Mouse (Mus musculus): ENCODE results near the gene Rmdn2.

The Rmdn2 gene

DNA sequence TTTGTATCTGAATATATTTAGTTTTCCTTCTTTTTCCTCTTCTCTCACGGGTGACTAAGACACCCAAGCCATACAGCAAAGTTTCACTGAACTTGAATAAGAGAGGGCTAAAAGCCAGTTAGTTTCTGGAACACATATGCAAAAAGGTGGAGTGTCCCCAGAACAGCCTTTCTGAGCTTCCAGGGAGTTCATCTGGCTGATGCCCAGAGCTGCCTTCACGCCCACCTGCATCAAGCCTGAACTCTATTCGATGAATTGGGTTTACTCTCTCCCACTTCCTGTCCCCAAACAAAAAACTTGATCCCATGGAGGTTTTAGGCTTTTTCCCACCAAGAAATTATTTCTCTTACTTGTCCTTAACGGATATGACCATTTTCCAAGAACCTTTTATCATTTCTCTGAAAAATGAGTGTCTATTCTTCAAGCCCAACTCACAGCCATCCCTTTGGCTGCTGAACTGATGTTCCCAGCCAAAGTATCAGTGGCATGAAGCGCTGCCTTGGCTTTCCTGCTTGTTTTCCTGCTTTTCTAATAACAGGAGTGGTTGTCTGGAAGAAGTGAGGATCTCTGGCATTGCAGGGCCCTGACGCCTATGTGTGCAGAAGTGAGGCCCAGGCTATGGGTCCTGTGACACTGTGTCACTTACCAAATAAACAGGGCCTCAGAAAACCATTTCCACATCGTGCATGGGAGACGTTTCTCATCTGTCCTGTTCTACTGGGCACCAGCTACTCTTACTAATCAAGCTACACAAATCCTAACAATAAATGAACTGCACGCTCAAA, 94.2 kb downstream of the Rmdn2 start:
- DNase-seq (ENCODE audit: low spot score): no peak

DNA sequence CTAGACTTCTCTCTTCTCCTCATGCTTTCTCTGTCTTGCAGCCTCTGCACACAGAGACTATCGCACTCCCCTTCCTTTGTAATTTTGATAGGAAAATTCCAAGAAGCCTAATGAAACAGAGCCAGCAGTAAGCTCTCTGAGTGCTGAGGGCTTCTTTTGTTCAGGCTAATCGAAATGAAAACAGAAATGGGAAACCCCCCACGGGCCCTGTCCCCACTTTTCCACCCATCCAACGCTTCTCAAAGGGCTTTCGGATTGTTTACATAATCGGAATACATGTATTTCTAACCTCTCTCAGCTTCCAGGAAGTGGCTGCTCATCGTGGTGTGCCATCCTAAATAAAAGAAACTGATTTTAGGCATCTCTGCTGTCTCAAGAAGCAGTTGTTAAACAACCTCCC, 96.5 kb downstream of the Rmdn2 start:
- no peak for DNase-seq (ENCODE audit: low spot score)

- DNase-seq (ENCODE audit: low spot score): no peak
These were observed 98.1 kb downstream of the Rmdn2 start for GRCm38 (mm10) chr17:79709718-79710117.

DNA sequence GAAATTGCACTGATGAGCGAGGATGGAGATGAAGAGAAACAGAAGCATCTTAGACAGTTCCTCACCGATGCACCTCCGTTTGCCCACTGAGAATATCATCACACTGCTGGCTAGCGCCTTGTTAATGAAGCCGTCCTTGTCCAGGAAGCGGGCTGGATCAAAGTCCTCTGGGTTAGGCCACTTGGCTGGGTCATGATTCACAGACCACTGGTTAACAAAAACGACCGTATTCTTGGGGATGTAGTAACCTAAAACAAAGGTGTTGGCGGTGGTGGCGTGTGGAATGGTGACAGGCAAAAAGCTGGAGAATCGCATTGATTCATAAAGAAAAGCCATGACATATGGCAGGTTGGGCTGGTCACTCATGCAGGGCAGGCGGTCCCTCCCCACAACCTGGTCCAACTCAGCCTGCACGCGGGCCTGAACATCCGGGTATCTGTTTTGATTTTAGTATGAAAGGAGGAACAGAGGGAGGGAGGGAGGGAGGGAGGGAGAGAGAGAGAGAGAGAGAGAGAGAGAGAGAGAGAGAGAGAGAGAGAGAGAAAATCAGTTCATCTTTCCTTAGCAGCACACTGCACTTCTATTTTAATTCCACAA, 98.7 kb downstream of the Rmdn2 start:
- no peak for DNase-seq (ENCODE audit: low spot score)

DNA sequence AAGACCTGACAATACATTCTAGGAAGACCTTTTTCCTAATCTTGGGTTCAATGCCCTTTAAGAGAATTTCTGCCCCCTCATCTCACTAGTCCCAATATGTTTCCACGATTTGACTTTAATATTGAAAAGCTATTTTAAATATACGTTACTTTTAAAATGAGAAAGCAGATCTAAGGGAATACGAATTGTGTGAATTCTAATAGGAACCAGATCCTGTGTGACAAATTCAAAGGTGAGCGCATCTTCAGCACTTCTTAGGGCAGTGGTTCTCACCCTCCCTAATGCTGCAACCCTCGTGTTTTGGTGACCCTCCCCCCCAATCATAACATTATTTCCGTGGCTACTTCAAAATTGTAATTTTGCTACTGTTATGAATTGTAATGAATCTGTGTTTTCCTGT, 100.3 kb downstream of the Rmdn2 start:
- DNase-seq (ENCODE audit: low spot score): no peak

GRCm38 (mm10) chr17:79712536-79712935, 100.9 kb downstream of the Rmdn2 start:
- no peak for DNase-seq (ENCODE audit: low spot score)

DNA sequence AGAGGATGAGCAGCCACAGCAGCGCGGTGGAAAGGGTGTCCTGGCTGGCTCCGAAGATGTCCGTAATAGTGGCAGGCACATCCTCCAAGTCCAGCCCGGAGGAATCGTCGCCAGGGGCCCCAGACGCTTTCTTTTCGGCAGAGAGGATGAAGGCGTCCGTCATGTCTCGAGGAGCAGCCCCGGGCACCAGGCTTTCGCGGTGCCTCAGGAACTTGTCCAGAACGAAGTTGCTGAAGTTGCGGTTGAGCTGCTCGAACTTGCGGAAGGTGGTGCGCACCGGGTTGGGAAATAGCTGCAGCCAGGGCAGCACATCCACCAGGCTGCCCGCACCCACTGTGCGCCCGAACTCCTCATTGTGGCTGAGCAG, 101.6 kb downstream of the Rmdn2 start:
- no peak for DNase-seq (ENCODE audit: low spot score)

DNA sequence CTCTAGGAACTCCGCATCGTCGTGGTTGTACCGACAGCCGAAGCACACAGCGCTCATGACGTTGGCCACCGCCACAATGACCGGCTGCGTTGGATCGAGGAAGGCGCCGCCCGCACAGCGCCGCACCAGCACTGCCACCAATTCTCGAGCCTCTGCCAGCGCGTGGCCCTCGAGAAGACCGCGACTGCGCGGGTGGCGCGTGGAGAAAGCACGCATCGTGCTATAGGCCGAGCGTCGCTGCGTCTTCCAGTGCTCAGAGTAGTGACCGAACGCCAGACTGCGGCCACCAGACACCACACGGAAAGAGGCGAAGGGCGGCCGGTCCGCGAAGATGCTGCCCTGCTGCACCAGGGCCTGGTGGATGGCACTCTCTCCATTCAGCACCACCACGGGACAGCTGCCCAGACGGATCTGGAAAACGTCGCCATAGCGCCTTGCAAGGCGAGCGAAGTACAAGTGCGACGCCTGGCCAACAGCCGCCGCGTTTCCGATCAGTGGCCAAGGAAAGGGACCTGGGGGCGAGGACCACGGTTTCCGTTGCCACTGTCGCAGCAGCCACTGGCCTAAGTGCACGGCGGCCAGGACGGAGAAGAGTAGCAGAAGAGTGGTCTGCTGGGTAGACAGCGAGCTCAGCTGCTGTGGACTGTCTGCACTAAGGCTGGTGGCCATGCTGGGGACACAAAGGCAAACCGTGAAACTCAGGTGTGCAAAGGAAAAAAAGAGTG, 102.1 kb downstream of the Rmdn2 start:
- no peak for DNase-seq (ENCODE audit: low spot score)

DNA sequence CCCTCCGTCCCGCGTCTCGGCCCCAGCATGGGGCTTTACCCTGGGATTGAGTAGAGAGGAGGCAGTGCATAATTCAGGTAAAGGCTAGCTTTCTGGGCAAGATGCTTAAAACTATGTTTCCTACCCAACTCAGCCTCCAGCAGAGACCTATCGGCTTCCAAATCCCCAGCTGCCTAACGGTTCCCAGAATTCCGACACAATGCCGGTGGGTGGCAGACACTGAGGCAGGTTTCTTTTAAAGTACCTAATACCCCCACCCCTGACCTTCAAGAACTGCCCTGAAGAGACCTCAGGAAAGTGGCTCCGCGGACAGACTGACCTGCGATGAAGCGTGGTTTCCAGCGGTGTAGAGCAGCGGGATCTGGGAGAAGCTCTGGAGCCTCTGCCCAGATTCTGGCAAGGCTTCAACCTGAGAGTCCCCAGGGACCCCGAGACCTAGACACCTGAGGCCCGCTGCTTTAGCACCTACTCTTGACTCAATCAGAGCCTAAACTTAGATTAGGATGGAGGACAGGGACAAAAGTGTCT, 102.8 kb downstream of the Rmdn2 start:
- no peak for DNase-seq (ENCODE audit: low spot score)

- peak; percentile 59 for DNase-seq (ENCODE audit: low spot score)
These were observed 103.4 kb downstream of the Rmdn2 start, which contains the start of gene Cyp1b1 for GRCm38 (mm10) chr17:79714931-79715637. TSS of gene Cyp1b1 (minus strand) at chr17:79715061.

- peak; percentile 89 for DNase-seq (ENCODE audit: low spot score)
These were observed 104.0 kb downstream of the Rmdn2 start for GRCm38 (mm10) chr17:79715649-79716143.

DNA sequence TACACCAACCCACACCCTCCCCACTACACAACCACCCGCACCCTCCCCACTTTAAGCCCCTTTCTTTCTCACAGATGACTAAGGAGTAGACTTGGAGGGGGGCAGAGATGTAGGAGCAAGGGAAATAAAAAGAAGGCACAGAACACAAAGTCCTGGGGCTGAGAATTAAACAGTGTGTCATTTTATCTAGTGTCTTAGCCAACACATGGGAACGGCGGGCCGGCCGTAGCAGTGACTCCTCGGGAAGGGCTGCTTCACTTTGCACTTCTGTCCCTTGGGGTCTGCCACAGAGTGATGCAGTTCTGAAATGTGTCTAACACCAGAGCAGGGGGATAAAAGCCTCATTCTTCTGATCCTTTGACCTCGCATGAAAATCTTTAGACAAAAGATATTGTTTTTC, 109.0 kb downstream of the Rmdn2 start:
- no peak for DNase-seq (ENCODE audit: low spot score)

DNA sequence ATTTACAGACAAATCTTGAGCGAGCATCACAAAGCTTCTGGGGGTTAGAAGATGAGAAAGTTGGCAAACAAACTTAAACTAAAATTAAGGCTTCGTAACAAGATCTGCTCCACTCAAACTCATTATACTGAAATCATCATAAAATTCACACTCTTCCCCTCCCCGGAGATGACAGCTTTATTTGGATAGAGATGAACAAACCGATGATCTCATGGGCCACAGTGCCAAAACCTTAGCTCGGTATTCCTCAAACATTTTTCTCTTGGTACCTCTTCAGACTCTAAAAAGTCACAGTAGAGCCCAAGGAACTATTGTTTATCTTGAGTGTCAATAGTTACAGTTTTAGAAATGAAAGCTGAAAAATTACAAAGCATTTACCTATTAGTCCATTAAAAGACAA, 115.0 kb downstream of the Rmdn2 start:
- DNase-seq (ENCODE audit: low spot score): no peak

DNA sequence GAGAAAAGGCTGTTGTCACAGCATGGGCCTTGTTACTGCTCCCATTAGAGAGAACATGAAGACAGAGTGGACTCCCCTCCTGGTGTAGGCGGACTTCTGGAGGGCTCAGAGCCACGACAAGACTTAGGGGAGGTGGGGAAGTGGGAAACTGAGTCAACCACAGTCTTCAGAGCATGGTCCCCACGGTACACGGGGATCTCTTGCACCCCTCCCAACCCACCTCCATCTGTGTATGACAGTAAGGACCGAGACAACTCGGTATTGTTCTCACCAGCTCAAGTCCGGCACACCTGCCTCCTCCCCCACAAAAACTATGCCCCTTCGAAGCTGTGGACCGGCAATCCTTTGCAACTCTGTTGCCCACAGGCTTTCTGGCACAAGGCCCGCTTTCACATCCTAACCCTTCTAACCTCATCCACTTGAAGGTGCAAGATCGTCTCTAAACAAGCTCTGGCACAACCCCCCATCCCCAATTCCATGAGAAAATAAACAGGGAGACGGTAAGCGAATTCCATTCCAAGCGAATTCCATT, 116.5 kb downstream of the Rmdn2 start:
- no peak for DNase-seq (ENCODE audit: low spot score)

DNA sequence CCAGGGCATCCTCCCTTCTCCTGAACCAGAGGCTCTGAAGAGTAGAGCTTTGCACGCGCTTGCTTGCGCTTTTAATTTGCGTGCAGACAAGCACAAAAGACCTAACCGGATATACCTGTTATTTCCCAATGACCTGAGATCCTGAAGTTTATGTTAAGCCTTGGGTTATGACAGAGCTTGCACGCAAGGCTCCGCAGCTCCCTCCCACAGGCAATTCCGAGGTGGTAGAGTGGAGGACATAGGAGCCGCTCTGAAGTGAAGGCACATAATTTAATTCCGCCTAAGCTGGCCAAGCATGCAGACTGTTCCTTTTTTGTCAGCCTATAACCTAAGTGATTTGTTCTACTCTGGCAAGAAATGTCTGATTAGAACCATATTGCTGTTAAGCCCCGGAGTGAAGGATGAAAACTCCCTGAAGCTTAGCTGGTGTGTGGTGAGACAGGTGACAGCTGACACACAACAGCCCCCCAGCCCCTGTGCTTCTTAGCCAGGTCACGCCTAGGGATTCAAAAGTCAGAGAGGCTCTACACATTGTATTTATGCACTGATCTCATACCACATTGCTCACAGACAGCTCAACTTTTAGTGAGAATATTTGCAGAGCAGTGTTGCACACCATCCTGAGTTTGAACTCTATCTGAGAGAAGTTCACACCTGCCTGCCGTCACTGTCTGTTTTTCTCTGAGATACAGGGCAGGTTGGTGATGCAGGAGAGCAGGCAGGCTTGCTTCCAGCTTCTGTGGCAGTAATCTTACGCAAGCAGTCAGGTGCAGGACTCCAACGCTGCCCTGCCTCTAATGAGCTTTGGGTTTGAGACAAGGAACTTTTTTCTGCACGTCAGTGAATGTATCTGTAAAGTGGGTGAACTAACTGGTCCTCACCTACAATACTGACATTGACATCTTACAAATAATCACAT, 117.2 kb downstream of the Rmdn2 start:
- no peak for DNase-seq (ENCODE audit: low spot score)

DNA sequence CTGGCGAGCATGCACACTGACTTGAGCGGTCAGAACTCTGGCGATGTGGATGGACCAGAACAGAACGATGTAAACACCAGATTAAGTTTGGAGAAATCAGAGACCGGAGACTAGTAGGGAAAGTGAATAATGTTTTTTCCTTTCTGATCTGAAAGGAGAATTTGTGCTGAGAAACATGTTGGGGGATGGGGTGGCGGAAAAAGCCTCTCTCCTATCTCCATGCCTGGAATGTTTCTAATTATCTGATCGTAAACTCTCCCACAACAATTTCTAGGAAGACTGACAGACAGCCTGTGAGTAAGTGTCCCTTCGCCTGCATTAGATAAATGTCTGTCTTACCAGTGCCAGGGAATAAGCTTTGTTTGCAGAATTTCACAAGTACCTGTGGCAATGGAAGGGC, 119.3 kb downstream of the Rmdn2 start:
- DNase-seq (ENCODE audit: low spot score): no peak

DNA sequence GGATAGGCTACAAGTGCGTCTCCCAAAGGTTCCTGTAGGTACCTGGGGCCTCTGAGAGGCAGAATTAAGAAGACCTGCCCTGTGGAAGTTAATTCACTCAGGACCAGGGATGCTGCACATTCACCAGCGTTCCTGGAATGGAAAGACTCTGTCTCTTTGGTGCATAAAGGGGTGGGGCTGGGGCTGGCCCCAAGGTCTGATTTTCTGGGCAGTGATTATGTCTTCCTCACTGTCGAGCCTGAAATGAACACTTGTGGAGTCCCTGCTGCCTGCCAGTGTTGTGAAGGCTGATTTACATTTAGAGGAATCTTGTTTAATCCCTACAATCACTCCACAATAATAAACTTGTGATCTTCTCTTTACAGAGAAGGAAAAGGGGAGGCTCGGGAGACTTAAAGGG, 121.4 kb downstream of the Rmdn2 start:
- DNase-seq (ENCODE audit: low spot score): no peak

- DNase-seq (ENCODE audit: low spot score): no peak
These were observed 125.9 kb downstream of the Rmdn2 start for GRCm38 (mm10) chr17:79737598-79737997.

DNA sequence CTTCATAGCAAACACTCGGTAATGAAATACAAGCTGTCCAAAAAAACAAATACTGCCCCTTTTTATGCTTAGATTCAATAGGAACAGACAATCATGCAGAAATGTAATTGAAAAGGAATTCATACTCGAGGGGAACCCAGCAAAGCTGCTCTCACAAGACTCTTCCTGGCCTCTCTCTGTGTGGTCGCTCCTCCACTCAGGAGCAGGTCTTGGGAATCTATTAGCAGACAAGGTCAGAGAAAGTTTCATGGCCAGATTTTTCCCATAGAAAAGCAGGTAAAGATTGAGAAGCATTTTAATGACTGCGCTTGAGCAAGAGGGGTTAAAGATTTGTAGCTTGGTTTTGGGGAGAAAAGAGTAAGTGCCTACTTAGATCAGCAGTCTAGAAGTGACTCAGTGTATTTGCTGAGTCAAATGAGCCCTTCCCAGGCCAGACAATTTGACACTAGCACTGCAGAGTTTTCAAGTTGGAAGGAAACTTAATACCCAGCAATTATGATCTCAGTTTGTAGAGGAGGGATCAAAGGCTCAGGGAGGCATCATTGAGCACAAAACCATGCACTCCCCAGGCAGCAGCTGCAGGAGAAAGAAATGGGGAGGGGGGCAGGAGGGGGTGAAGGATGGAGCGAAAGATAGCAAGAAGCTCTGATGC, 127.3 kb downstream of the Rmdn2 start:
- DNase-seq (ENCODE audit: low spot score): no peak

DNA sequence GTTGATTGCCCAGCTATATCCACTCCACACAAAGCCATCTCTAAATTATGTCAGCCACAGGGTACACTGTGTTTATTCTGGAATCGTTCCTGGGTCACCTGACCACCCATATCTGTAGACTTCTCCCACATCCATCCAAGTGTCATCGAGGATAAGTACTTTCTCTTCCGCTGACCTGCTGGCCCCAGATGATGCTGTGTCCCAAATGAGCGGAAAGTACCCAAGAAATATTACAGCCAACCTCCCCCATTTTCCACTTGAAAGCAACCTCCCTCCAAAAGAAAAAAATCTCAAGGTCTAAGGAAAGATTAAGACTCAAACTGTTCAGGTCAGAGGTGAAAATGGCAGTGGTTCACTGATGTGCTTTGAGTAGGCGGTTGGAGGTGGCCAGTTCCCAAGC, 131.0 kb downstream of the Rmdn2 start:
- peak; percentile 53 for DNase-seq (ENCODE audit: low spot score)
